Mouse (Mus musculus): ENCODE results near the gene Ttc26. TPM values are rescaled to one million over a fixed set of nuclear protein-coding genes. Genes with fewer than 3 reads are reported as not detected.
A peak's percentile ranks its signal among the peaks of the same experiment; 100 is the strongest.

Ttc26 gene
- polyA plus RNA-seq, 1 experiment from 2014 or later, result 3.4 TPM

GRCm38 (mm10) chr6:38347875-38348274, 33.4 kb upstream of the Ttc26 start:
- Histone ChIP-seq H3K36me3 (no peaks in the 10 kb centered on the region), H3K4me3 (no peak overlapping the region), H3K4me1 (replicated peaks) (peaks cover 11% of the 10 kb centered on the region), H3K27ac (ENCODE audit: poor library complexity, severe bottlenecking) (no peak overlapping the region), H3K27me3 (replicated peaks) (peaks cover 9% of the 10 kb centered on the region), H3K9me3 (replicated peaks) (no peaks in the 10 kb centered on the region), H3K4me2 (no peak overlapping the region), H3K9ac (no peak overlapping the region)
- 59% methylated on average over 5 of the region's 5 CpGs for WGBS
- ATAC-seq (ENCODE audit: insufficient number of reproducible peaks, low FRiP score), result no peak

DNA sequence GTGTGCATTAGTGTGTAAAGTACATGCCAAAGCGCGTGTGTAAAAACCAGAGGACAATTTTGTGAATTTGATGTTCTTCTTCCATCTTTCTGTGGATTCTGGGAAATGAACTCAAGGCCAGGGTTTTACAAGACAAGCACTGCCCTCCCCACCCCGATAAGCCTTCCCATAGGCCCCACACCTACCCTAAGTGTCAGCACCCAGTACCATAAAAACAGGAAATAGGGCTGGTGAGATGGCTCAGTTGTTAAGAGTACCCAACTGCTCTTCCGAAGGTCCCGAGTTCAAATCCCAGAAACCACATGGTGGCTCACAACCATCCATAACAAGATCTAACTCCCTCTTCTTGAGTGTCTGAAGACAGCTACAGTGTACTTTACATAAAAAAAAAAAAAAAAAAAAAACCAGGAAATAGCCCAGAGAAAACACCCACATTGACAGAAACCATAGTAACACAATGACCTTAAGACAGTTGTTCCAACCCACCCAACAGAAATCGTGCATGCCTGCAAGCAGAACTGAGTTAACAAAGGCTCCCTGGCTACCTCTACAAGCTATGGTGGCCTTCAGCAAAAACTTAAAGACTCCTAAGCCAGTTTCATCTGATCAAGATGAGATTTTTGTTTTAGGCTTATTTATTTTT, 32.3 kb upstream of the Ttc26 start:
- H3K4me1 ChIP-seq (replicated peaks), result 0 out of 2 replicates have a peak, but pooled peaks cover 7% of the 10 kb centered on the region
- 0 out of 2 replicates have a peak overlapping the region, but pooled peaks have one; percentile 25 for H3K4me2 ChIP-seq
- no peak overlapping the region for H3K4me3 ChIP-seq
- H3K9ac ChIP-seq, result no peak overlapping the region
- no peak overlapping the region for H3K27ac ChIP-seq (ENCODE audit: poor library complexity, severe bottlenecking)
- H3K36me3 ChIP-seq, result no peaks in the 10 kb centered on the region
- no peak for ATAC-seq (ENCODE audit: insufficient number of reproducible peaks, low FRiP score)
- 85% methylated on average over 6 of the region's 6 CpGs for WGBS
- no peaks in the 10 kb centered on the region for H3K9me3 ChIP-seq (replicated peaks)
- H3K27me3 ChIP-seq (replicated peaks), result peaks cover 12% of the 10 kb centered on the region

DNA sequence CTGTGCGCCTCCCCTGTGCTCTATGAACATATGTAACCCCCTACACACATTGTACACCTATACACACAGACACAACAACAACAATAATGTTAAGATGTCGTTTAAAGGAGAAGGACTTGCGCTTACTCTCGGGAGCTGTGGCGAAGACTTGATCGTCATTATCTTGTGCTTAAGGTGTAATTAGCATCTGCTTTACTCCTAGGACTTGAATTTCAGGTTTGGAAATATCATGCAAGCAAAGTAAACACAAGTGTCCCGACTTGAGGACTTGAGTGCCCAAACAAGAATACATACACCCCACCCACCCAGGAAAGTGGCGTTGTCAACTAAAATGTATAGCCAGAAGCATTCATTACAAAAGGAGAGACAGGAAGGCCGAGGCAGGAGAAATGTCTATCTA, 31.5 kb upstream of the Ttc26 start:
- peaks cover 13% of the 10 kb centered on the region for H3K27me3 ChIP-seq (replicated peaks)
- H3K9ac ChIP-seq, result no peak overlapping the region
- H3K4me1 ChIP-seq (replicated peaks), result 0 out of 2 replicates have a peak, but pooled peaks cover 10% of the 10 kb centered on the region
- H3K27ac ChIP-seq (ENCODE audit: poor library complexity, severe bottlenecking), result no peak overlapping the region
- 74% methylated on average over 9 of the region's 9 CpGs for WGBS
- no peak overlapping the region for H3K4me3 ChIP-seq
- no peaks in the 10 kb centered on the region for H3K36me3 ChIP-seq
- no peak for ATAC-seq (ENCODE audit: insufficient number of reproducible peaks, low FRiP score)
- H3K9me3 ChIP-seq (replicated peaks), result no peaks in the 10 kb centered on the region
- 0 out of 2 replicates have a peak overlapping the region, but pooled peaks have one; percentile 25 for H3K4me2 ChIP-seq

DNA sequence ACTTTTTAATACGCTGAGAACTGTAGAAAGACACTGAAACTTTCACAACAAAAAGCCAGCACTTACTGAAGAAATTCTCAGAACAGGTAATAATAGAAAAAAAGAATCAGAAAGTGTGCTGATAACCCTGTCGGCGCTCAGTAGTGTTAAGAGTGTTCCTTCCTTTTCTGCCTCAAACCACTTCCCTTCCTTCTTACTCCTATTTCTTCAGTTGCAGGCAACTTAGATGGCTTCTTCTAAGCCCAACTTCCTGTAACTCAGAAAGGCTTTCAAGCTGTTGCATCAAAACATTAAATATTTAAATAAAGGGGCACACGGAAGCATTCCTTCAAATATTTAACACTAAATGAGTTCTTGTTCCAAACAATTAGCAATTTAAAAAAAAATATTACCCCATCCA, 29.3 kb upstream of the Ttc26 start:
- Histone ChIP-seq H3K4me2 (0 out of 2 replicates have a peak overlapping the region, but pooled peaks have one; percentile 29), H3K4me3 (0 out of 2 replicates have a peak overlapping the region, but pooled peaks have one; percentile 9), H3K27ac (ENCODE audit: poor library complexity, severe bottlenecking) (no peak overlapping the region), H3K9ac (no peak overlapping the region), H3K4me1 (replicated peaks) (peaks cover 15% of the 10 kb centered on the region), H3K27me3 (replicated peaks) (peaks cover 23% of the 10 kb centered on the region), H3K9me3 (replicated peaks) (no peaks in the 10 kb centered on the region), H3K36me3 (no peaks in the 10 kb centered on the region)
- 62% methylated on average over 4 of the region's 4 CpGs for WGBS
- ATAC-seq (ENCODE audit: insufficient number of reproducible peaks, low FRiP score), result no peak

GRCm38 (mm10) chr6:38352451-38352850, 28.8 kb upstream of the Ttc26 start:
- Histone ChIP-seq H3K4me1 (replicated peaks) (peaks cover 15% of the 10 kb centered on the region), H3K27ac (ENCODE audit: poor library complexity, severe bottlenecking) (no peak overlapping the region), H3K9ac (no peak overlapping the region), H3K27me3 (replicated peaks) (peaks cover 23% of the 10 kb centered on the region), H3K36me3 (no peaks in the 10 kb centered on the region), H3K4me3 (peak overlapping the region; percentile 65), H3K9me3 (replicated peaks) (no peaks in the 10 kb centered on the region), H3K4me2 (peak overlapping the region; percentile 80)
- no peak for ATAC-seq (ENCODE audit: insufficient number of reproducible peaks, low FRiP score)
- 19% methylated on average over 10 of the region's 10 CpGs for WGBS

- 9% methylated on average over 13 of the region's 13 CpGs for WGBS
- peaks cover 23% of the 10 kb centered on the region for H3K27me3 ChIP-seq (replicated peaks)
- no peak overlapping the region for H3K27ac ChIP-seq (ENCODE audit: poor library complexity, severe bottlenecking)
- ATAC-seq (ENCODE audit: insufficient number of reproducible peaks, low FRiP score), result no peak
- H3K9me3 ChIP-seq (replicated peaks), result no peaks in the 10 kb centered on the region
- peak overlapping the region; percentile 80 for H3K4me2 ChIP-seq
- H3K36me3 ChIP-seq, result no peaks in the 10 kb centered on the region
- peak overlapping the region; percentile 70 for H3K9ac ChIP-seq
- peaks cover 15% of the 10 kb centered on the region for H3K4me1 ChIP-seq (replicated peaks)
- H3K4me3 ChIP-seq, result peak overlapping the region; percentile 65
Measured at GRCm38 (mm10) chr6:38353181-38353580, 28.1 kb upstream of the Ttc26 start.

- peaks cover 23% of the 10 kb centered on the region for H3K27me3 ChIP-seq (replicated peaks)
- peaks cover 15% of the 10 kb centered on the region for H3K4me1 ChIP-seq (replicated peaks)
- H3K9me3 ChIP-seq (replicated peaks), result no peaks in the 10 kb centered on the region
- H3K4me2 ChIP-seq, result peak within 1 kb of the TSS; percentile 80
- peak within 1 kb of the TSS; percentile 49; the same call in 1 of the 2 replicates for H3K27ac ChIP-seq (ENCODE audit: poor library complexity, severe bottlenecking)
- WGBS, result under 1% methylated on average over 87 of the region's 87 CpGs
- peak; percentile 94 for ATAC-seq (ENCODE audit: insufficient number of reproducible peaks, low FRiP score)
- H3K9ac ChIP-seq, result peak within 1 kb of the TSS; percentile 70
- no peaks in the 10 kb centered on the region for H3K36me3 ChIP-seq
- peak within 1 kb of the TSS; percentile 65 for H3K4me3 ChIP-seq
Measured at GRCm38 (mm10) chr6:38353811-38354722, 27.2 kb upstream of the Ttc26 start, which contains the start of gene Zc3hav1. Zc3hav1 (minus strand) TSS chr6:38354603.

DNA sequence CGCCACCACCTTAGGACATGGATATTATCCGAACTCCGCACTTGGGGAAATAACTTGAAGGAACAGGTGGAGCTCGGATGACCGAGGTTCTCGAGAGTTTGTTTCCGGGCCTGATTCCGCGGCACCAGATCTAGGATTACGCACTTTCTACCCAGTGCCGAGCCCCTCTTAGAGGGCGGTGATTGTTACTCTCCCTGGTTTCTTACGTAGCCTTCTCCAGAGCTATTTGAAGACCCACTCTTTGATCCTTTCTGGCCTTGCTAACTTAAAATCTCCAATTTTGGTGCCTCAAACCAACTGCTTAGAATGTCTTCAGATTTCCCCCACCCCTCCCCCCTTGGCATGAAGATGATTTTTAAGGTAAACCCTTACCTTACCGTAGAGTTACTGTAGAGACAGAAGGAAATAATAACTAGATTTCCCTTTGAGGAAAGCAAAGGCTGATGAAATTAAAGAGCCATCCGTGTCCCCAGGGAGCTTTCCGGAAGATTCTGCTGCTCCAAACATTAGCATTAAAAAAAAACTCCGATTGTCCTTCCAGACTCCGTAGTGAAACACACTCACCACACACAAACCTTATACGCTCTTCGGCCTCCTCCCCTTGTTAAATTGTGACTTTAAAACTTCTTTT, 26.4 kb upstream of the Ttc26 start:
- H3K4me3 ChIP-seq, result peak overlapping the region; percentile 65

GRCm38 (mm10) chr6:38355354-38355823, 25.9 kb upstream of the Ttc26 start:
- H3K9ac ChIP-seq, result no peak overlapping the region
- no peaks in the 10 kb centered on the region for H3K9me3 ChIP-seq (replicated peaks)
- H3K27ac ChIP-seq (ENCODE audit: poor library complexity, severe bottlenecking), result no peak overlapping the region
- peak overlapping the region; percentile 80 for H3K4me2 ChIP-seq
- H3K4me1 ChIP-seq (replicated peaks), result peaks cover 15% of the 10 kb centered on the region
- no peaks in the 10 kb centered on the region for H3K36me3 ChIP-seq
- peaks cover 23% of the 10 kb centered on the region for H3K27me3 ChIP-seq (replicated peaks)
- no peak for ATAC-seq (ENCODE audit: insufficient number of reproducible peaks, low FRiP score)
- 6% methylated on average over 8 of the region's 8 CpGs for WGBS
- peak overlapping the region; percentile 65 for H3K4me3 ChIP-seq

More for the DNA sequence above, 26.4 kb upstream of the Ttc26 start:
- Histone ChIP-seq H3K27me3 (replicated peaks) (peaks cover 23% of the 10 kb centered on the region), H3K27ac (ENCODE audit: poor library complexity, severe bottlenecking) (peak overlapping the region; percentile 49; the same call in 1 of the 2 replicates), H3K4me2 (peak overlapping the region; percentile 80), H3K36me3 (no peaks in the 10 kb centered on the region), H3K4me1 (replicated peaks) (peaks cover 15% of the 10 kb centered on the region), H3K9me3 (replicated peaks) (no peaks in the 10 kb centered on the region), H3K9ac (peak overlapping the region; percentile 70)
- peak; percentile 37; the same call in 1 of the 2 replicates for ATAC-seq (ENCODE audit: insufficient number of reproducible peaks, low FRiP score)
- 4% methylated on average over 20 of the region's 20 CpGs for WGBS

GRCm38 (mm10) chr6:38355862-38356261, 25.4 kb upstream of the Ttc26 start:
- Histone ChIP-seq H3K4me1 (replicated peaks) (peaks cover 15% of the 10 kb centered on the region), H3K27ac (ENCODE audit: poor library complexity, severe bottlenecking) (no peak overlapping the region), H3K9ac (no peak overlapping the region), H3K9me3 (replicated peaks) (no peaks in the 10 kb centered on the region), H3K27me3 (replicated peaks) (peaks cover 23% of the 10 kb centered on the region), H3K4me3 (no peak overlapping the region), H3K36me3 (no peaks in the 10 kb centered on the region), H3K4me2 (no peak overlapping the region)
- WGBS, result 25% methylated on average over 7 of the region's 7 CpGs
- ATAC-seq (ENCODE audit: insufficient number of reproducible peaks, low FRiP score), result no peak
